Mouse (Mus musculus) E14TG2a.4 (cell line): Measurements from ENCODE around the gene Glp1r.

Experiments used
- CTCF ChIP-seq: conservative IDR thresholded peaks from 2 replicates; pipeline ENCODE4 v1.5.1; 2014; ENCODE audit warnings: low read length
- POU5F1 ChIP-seq: IDR thresholded peaks from 2 replicates; pipeline ENCODE4 v1.6.1; 2014; ENCODE audit warnings: low read length, borderline replicate concordance

DNA sequence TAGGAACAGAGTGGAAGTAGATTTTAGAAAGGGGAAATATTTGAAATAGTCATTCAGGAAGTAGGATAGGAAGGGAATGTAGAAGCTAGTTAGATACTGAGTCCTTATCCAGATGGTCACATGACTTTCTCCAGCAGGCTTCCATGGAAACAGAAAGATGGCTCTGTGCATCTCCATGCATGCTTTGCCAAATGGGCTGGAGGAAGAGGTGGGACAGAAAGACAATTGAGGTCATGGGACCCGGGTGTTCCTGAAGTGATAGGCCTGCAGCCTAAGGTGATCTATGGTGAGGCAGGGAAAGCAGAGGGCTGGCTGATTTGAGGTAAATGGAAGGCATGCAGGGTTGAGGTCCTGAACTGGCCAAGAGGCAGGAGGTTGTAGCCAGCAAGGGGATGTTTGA is 46.8 kb downstream of the Glp1r start:
- no peak for TF ChIP-seq CTCF
- TF ChIP-seq POU5F1, result no peak
